Mouse (Mus musculus): ENCODE results near the gene Nxt2.

- TF ChIP-seq CTCF (IDR thresholded peaks at IDR 0.05) (no peak), EP300 (IDR thresholded peaks at IDR 0.05) (no peak)
Observed at GRCm38 (mm10) chrX:142285905-142286304, 59.3 kb downstream of the Nxt2 start.
